14 mouse cellular contexts compared by ENCODE assay signal in genomic region chr13:109577454-109577853, GRCm38 (mm10).
DNase-seq lines count a peak whose midpoint lies in the region; ATAC-seq and TF ChIP-seq lines count a peak whose summit lies in the region.
"Had no signal": no experiment of that assay in that cellular context is flagged by ENCODE, and none has a peak within 500 bp of the region (broad histone marks: within the 10 kb centered on the region; RNA-seq: fewer than 3 reads in every experiment).

No protein-coding gene starts in this region.

- H3K9ac ChIP-seq in lung, postnatal 0 days (replicated peaks; ENCODE audit: low read depth), result no peak overlapping the region
- no peak overlapping the region for H3K9ac ChIP-seq in neural tube, embryonic 15.5 days (replicated peaks)
- H3K9ac ChIP-seq: limb, embryonic 15.5 days had no signal

- TF ChIP-seq CTCF in lung, postnatal 0 days (IDR thresholded peaks at IDR 0.05), result no peak

- no peaks in the 10 kb centered on the region for H3K36me3 ChIP-seq in lung, postnatal 0 days (ENCODE audit: insufficient read depth, low read length)
- no peaks in the 10 kb centered on the region for H3K36me3 ChIP-seq in neural tube, embryonic 15.5 days
- H3K36me3 ChIP-seq: heart, embryonic 10.5 days; limb, embryonic 15.5 days had no signal

- no peak overlapping the region for H3K27ac ChIP-seq in lung, postnatal 0 days (ENCODE audit: low read length)
- peak overlapping the region; percentile 54 for H3K27ac ChIP-seq in neural tube, embryonic 15.5 days (replicated peaks)
- H3K27ac ChIP-seq: heart, embryonic 10.5 days; limb, embryonic 15.5 days had no signal

- no peaks in the 10 kb centered on the region for H3K9me3 ChIP-seq in lung, postnatal 0 days (ENCODE audit: low read length)
- H3K9me3 ChIP-seq in neural tube, embryonic 15.5 days (replicated peaks), result no peaks in the 10 kb centered on the region
- H3K9me3 ChIP-seq: heart, embryonic 10.5 days; limb, embryonic 15.5 days had no signal

- WGBS in lung, postnatal 0 days, result 57% methylated on average over 5 of the region's 5 CpGs
- WGBS in neural tube, embryonic 15.5 days, result 33% methylated on average over 5 of the region's 5 CpGs

- no peak for ATAC-seq in lung, postnatal 0 days
- peak; percentile 31; the same call in 1 of the 2 replicates for ATAC-seq in neural tube, embryonic 15.5 days (ENCODE audit: low FRiP score)
- ATAC-seq in megakaryocyte progenitor cell, adult 5-6 weeks (replicated peaks; ENCODE audit: poor library complexity), result no peak

- no peaks in the 10 kb centered on the region for H3K4me1 ChIP-seq in lung, postnatal 0 days (ENCODE audit: insufficient read depth, low read depth, low read length)
- H3K4me1 ChIP-seq in neural tube, embryonic 15.5 days, result peaks cover 15% of the 10 kb centered on the region; the same call in 1 of the 2 replicates
- H3K4me1 ChIP-seq: limb, embryonic 15.5 days had no signal

- no peak overlapping the region for H3K4me2 ChIP-seq in lung, postnatal 0 days (replicated peaks; ENCODE audit: low read depth, low read length)
- H3K4me2 ChIP-seq in neural tube, embryonic 15.5 days, result no peak overlapping the region
- H3K4me2 ChIP-seq: limb, embryonic 15.5 days had no signal

- no peak overlapping the region for H3K4me3 ChIP-seq in lung, postnatal 0 days (ENCODE audit: low read depth, low read length)
- no peak overlapping the region for H3K4me3 ChIP-seq in neural tube, embryonic 15.5 days (replicated peaks)
- H3K4me3 ChIP-seq: erythroblast, embryonic 14.5 days; heart, embryonic 10.5 days; limb, embryonic 15.5 days had no signal

- peak; percentile 15 for DNase-seq in gastrocnemius, postnatal 25 days
- no peak for DNase-seq in gastrocnemius, adult 8-10 months (ENCODE audit: low spot score in 2 of 2)
- peak; percentile 18 for DNase-seq in lung, postnatal 0 days (ENCODE audit: low spot score)
- no peak for DNase-seq in lung, adult 18-20 months
- DNase-seq in brain, adult 2 months (ENCODE audit: low read depth, low spot score), result peak; percentile 26
- no peak for DNase-seq in adrenal gland, adult 8-10 months
- DNase-seq: adrenal gland, postnatal 10 days; retina, postnatal 1 day; thymus, postnatal 14 days had no signal

- no peak for TF ChIP-seq EP300 in lung, postnatal 0 days (IDR thresholded peaks at IDR 0.05)

- no peaks in the 10 kb centered on the region for H3K27me3 ChIP-seq in lung, postnatal 0 days (replicated peaks; ENCODE audit: insufficient read depth, low read length)
- no peaks in the 10 kb centered on the region for H3K27me3 ChIP-seq in neural tube, embryonic 15.5 days (replicated peaks)
- H3K27me3 ChIP-seq: limb, embryonic 15.5 days had no signal

Comparison
In these comparisons a context has a peak if more than half of its experiments do, and no peak if none do; other contexts are left out.
1. DNase-seq: peak in gastrocnemius, postnatal 25 days (single experiment), lung, postnatal 0 days (single experiment) and brain, adult 2 months (single experiment); none in gastrocnemius, adult 8-10 months (0 of 2), lung, adult 18-20 months (0 of 2) and adrenal gland, adult 8-10 months (single experiment).